Comparison of ENCODE assay signal across 12 mouse cellular contexts in the genomic region with DNA sequence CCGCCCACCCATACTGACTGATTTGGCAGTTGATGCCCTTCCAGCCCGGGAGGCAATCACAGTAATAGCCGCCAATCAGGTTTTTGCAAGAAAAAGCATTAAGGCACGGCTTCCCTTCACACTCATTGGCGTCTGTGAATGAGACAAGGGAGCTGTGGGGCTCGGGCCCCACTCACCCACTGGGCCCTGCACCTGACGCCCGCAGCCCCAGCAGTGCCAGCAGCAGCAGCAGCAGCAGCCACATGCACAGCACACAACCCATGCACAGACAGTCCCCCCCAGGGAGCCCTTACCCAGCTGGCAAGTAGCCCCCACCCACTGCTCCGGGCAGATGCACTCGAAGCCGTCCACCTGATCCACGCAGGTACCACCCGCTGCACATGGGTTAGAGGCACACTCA. TPM values are rescaled to one million over a fixed set of nuclear protein-coding genes. Genes with fewer than 3 reads are reported as not detected.
"Had no signal": no experiment of that assay in that cellular context is flagged by ENCODE, and none has a peak within 500 bp of the region (broad histone marks: within the 10 kb centered on the region; RNA-seq: fewer than 3 reads in every experiment).

No protein-coding gene starts in this region.

- H3K27ac ChIP-seq: limb, embryonic 13.5 days; liver, embryonic 14.5 days; midbrain, embryonic 12.5 days had no signal

- H3K27me3 ChIP-seq: limb, embryonic 13.5 days; midbrain, embryonic 12.5 days had no signal

- H3K9ac ChIP-seq: limb, embryonic 13.5 days; liver, embryonic 14.5 days; midbrain, embryonic 12.5 days had no signal

- H3K9me3 ChIP-seq: limb, embryonic 13.5 days; midbrain, embryonic 12.5 days had no signal

- DNase-seq: kidney, postnatal 14 days; left cerebral cortex, postnatal 4 days; lung, adult 18-20 months; retina, postnatal 1 day; right cerebral cortex, postnatal 4 days; spleen, adult 18-20 months; thymus, adult 18-20 months; thymus, postnatal 14 days had no signal

- H3K4me3 ChIP-seq: limb, embryonic 13.5 days; midbrain, embryonic 12.5 days; myocyte had no signal

- H3K4me2 ChIP-seq: limb, embryonic 13.5 days; midbrain, embryonic 12.5 days had no signal

RNA-seq across cellular contexts. Expression of gene Gpr132, which starts 47.6 kb away (rescaled TPM):
- polyA plus RNA-seq: midbrain, embryonic 12.5 days had no signal
